Mouse (Mus musculus) ovary, adult 18-20 months (tissue): Measurements from ENCODE around the gene Prdx1.

ENCODE experiments used
- DNase-seq: peaks from one replicate; pipeline ENCODE4 v3.0.0; 2022; ENCODE audit warnings: low spot score, mixed read lengths

Gene Prdx1

DNA sequence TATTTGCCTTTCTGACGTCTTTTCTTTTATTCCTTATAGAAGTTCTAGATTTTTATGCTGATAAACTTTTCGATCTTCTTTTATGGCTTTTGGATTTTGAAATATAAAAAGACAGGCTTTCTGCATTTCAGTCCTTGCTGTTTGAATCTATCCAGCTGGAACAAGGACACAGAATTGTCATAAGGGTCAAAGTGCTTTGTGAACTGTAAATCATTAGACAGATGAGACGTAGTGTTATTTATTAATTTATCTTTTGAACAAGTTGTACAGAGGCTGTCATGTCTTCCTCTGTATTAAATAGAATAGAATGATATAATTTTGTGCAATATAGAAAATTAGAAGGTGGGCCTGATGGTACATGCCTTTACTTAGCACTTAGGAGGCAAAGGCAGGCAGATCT is 42.1 kb downstream of the Prdx1 start:
- DNase-seq, result no peak

GRCm38 (mm10) chr4:116729532-116729931 is 44.2 kb downstream of the Prdx1 start:
- no peak for DNase-seq

DNA sequence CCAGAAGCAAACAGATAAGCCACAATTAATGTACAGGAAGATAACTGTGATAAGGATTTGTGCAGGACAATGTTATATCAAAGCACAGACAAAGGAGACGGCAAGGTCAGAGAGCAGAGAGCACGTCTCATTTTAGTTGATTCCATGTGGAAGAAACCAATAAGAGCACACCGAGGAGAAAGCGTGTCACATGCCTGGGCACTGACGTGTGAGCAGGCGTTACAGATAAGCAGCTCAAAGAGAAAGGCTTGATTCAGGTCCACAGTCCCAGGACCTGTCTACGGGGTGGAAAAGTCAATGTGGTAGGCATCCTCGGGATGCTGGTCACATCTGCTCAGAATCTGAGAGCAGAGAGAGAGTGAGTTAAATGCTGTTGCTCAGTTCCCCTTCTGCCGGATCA is 45.7 kb downstream of the Prdx1 start:
- DNase-seq, result no peak

GRCm38 (mm10) chr4:116732355-116732754 is 47.0 kb downstream of the Prdx1 start:
- DNase-seq, result no peak

DNA sequence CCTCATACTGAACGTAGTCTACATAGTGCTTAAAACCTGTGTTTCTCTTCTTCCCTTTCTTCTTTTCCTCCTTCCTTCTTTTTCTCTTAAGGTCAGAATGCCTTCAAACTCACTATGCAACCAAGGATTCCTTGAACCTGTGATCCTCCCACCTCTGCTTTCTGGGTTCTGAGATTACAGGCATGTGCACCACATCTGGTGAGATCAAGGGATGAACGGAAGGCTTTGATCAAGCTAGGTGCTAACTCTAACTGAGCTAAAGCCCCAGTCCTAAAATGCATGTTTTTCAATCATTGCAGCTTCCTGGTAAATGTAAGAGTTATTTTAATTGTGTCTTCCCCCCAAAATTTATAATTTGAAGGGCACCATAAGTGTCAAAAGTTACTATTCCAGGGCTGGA is 49.7 kb downstream of the Prdx1 start:
- no peak for DNase-seq

DNA sequence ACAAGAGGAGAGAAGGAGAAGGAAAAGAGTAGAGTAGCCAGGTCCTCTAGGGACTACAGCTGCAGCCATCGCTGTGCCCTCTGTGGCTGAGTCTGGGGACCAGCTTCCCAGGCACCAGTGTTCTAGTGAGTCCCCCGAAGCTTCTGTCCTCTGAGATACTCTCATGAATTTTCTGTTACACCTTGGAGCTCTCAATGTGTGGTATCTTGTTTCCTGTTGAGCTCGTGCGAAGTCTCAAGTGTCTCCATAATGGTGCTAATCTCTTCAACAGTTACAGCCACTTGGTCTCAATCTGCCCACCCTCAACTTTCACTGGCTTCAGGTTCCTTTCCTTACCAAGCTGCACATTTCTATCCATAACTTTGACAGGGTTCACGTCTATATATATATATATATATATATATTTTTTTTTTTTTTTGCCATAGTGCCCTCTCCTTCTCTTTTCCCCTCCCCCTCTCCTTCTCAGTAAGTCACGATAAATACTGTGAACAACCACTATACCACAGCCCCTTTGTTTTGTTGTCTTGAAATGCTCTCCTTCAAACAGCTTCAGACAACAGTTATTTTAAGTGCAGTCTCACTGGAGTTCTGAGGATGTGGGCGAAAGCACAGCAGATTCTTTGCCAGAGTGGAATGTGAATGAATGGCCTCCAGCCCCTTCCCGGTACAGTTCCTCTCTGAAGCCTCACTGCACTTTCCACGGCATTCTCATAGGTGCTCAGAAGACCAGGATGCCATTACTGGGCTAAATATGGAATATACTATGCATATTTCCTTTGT is 53.8 kb downstream of the Prdx1 start:
- no peak for DNase-seq

GRCm38 (mm10) chr4:116749750-116750149 is 64.4 kb downstream of the Prdx1 start:
- no peak for DNase-seq
